Mouse (Mus musculus) T-helper 2 cell (primary cell): ENCODE data around the gene Gm39115.

Source experiments
- in situ Hi-C: fragments of 300-600 bp; cut with MboI, MseI; formaldehyde crosslinking; loops from one replicate; pipeline ENCODE4 v1.15.1; 2025; ENCODE audit warnings: high pct_unique_total_duplicates

Gm39115 gene

GRCm38 (mm10) chr7:142096701-142097100 is 39.1 kb downstream of the Gm39115 start:
- in situ Hi-C loops, result loop anchor here (5.0 kb wide), 1 partner anchor 34 kb away; the partner anchor contains the start of gene Mob2

- in situ Hi-C loops, result loop anchor here (5.0 kb wide), 1 partner anchor 33 kb away; the partner anchor contains the start of gene Mob2
Observed at GRCm38 (mm10) chr7:142095183-142095931, 40.5 kb downstream of the Gm39115 start, which contains the start of gene Dusp8. Gene Dusp8 (minus strand): TSS chr7:142095843.

DNA sequence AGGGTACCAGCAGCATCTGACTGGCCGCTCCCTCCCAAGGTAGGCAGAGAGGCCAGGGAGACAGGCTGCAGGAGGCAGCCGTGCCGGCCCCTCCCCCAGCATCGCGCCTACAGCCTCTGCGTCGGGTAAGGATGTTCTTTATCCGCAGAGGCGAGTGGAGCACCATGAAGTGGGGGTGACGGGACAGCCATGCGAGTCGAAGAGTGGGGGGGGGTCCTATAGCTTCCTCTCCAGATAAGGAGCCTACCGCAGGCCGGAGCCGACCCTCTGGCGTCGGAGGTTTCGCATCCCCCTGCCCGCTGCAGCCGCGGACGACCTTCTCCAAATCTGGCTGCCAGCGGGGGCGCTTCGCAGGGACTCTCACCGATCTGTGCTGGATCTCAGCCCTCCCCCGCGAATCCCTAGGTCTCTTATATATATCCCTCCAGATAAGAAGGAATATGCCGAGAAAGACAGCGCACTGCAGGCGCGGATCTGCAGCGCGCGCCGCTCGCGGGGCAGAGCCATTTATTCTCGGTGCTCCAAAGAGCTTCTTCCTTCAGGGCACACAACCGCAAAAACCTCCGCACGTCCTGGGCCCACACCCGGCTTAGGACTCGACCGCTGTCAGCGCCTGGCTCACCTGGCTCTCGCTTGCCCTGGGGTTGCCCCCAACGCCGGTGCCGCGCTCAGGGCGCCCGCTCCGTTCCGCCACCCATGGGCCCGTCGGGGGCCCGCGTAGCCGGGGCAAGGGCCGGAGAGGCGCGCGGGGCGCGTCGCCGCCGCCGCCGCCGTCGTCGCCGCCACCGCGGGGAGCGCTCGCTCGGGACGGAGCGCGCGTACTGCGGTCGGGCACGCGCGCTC is 41.3 kb downstream of the Gm39115 start:
- in situ Hi-C loops, result loop anchor here (5.0 kb wide), 1 partner anchor 32 kb away; the partner anchor contains the start of gene Mob2

DNA sequence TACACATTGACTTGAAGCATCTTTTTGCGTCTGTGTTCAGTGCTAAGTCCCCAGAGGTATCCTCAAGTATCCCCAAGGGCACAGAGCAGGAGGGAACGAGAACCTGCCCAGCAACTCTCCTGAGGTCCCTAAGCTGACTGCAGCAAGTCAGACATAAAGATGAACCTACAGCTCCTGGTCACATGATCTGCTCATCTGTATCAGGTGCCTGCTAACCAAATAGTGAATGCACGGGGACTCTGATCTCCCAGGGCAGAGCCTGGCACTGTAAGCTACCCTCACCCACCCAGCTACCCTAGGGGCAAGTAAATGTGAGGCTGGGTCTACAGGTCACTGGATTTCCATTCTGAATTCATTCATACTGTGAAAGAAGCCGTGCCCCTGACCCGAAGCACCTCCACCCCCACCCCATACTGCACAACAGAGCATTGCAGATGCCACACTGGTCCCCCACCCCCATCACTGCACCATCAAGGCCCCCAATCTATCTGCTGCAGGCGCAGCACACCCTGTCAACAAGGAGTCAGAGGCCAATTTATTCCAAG is 42.1 kb downstream of the Gm39115 start:
- in situ Hi-C loops, result no loop called here

GRCm38 (mm10) chr7:142092991-142093390 is 42.8 kb downstream of the Gm39115 start:
- in situ Hi-C loops, result no loop called here

DNA sequence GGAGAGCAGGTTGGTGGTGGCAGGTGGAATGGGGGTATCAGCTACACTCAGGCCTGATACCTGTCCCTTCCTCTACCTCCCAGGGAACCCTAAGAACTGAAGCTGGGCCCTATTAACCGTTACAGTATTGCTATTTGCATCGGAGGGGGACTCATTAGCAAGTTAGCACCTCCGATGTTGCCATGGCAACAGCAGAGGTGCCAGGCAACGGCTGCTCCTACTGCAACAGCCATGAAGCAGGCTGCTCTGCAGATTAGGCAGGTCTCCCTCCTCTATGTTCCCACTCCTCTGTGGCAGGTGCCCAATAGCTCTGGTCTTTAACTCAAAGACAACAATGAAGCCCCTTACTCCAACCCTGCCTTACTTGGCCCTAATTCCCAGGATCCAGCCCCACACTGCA is 44.0 kb downstream of the Gm39115 start:
- in situ Hi-C loops, result no loop called here

DNA sequence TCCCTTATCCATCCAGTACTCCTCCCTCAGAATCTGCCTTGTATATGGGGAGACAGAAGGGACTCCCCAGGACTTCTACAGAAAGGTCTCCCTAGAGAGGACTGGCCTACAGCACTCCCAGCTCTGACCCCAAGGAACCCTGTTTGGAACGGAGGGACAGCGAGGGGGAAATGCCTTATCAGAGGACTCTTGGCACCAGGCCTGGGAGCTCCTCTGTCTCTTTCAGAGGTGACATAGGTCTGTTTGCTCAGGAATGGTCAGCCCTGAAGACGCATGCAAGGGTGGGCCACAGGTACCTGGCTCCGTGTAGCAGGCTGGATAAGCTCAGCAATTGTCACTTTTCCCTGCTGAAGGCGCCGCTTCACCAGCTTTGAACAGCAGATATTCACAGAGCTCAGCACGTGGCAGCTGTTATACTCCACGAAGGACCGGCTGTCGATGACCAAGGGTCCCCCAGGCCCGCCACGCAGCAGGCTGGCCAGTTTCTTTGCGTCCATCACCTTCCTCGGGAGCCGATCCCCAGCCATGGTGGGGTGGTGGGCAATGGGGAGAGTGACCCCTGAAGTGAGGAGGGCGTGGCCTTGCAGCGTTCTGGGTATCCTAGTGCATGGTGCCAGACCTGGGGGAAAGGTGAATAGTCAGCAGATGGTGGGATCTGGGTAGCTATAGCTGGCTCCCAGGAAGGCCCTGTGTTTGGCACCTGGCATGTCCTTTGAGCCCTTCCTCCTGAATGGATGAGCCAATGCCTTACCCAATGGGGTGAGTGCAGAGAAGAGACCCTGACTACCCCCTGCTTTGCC is 46.0 kb downstream of the Gm39115 start:
- in situ Hi-C loops, result no loop called here

DNA sequence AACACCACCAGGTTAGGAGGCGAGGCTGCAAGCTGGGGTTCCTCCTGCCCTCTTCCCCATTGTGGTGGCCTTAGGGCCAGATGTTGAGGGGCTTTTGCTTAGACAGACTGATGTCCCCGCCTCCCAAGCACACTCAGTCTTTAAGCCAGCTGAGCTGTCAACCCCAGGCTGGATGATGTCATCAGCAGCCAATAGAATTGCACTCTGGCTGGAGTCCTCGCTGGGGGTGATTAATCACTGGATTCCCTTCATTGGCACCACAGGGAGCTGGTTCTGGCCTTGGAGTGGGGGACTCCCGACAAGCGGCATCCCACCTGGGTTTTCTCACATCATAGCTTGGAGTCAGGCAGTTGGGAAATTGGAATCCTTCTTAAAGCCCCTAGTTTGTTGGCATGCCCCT is 46.9 kb downstream of the Gm39115 start:
- in situ Hi-C loops, result no loop called here

GRCm38 (mm10) chr7:142087069-142087652 is 48.7 kb downstream of the Gm39115 start:
- in situ Hi-C loops, result no loop called here

DNA sequence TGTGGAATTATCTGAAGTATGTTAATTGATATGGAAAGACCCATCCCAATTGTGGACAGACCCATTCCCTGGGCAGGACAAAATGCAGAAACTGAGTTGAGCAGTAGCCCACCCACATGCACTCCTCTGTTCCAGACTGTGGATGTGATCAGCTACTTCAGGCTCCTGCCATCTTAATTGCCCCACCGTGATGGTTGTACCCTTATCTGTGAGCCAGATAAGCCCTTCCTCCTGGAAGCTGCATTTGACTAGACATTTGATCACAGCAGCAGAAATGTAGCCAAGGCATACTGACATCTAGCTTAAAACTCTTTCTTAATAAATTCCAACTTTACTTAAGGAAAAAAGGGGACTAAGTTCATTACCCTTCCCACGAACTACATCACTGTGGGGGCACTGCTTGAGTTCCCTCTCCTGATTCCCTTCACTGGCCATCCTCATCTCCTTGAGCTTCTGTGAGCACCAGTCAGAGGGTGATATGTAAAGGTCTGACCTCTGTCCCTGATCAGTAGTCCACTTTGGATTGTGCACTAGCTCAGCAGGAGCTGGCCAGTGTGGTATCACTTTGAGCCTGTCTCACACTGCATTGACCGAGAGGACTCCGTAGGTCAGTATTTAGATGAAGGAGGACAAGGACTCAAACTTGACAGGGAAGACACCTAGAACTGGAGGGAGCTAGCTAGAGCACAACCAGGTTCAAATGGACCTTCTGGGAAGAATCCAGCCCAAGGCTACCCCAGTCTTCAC is 49.5 kb downstream of the Gm39115 start:
- in situ Hi-C loops, result no loop called here
